Mouse (Mus musculus) bone marrow, adult 2 months (tissue): ENCODE data around the gene Cdh1. TPM values are rescaled to one million over a fixed set of nuclear protein-coding genes. Genes with fewer than 3 reads are reported as not detected.
"Not testable (repeated sequence)": the region's sequence is repeated elsewhere in the genome, so short reads cannot be mapped to it uniquely, and the experiment has no call there.

Experiments used
- H3K27ac ChIP-seq: fragments of 200-500 bp; 2 replicates; pipeline ENCODE4 v1.5.1; 2012; ENCODE audit warnings: low read depth, mild to moderate bottlenecking, control low read depth, inconsistent platforms, low read length; ENCODE audit not compliant: control insufficient read depth, poor library complexity, insufficient read depth
- H3K4me1 ChIP-seq: fragments of 200-500 bp; 2 replicates; pipeline ENCODE4 v1.6.1; 2011; ENCODE audit warnings: low read length; ENCODE audit not compliant: control insufficient read depth, insufficient read depth
- H3K4me3 ChIP-seq: fragments of 200-500 bp; replicated peaks from 2 replicates; pipeline ENCODE3; 2011; ENCODE audit warnings: mild to moderate bottlenecking, low read depth, low read length, control low read depth; ENCODE audit not compliant: control insufficient read depth
- CTCF ChIP-seq: fragments of 200-500 bp; IDR thresholded peaks from 2 replicates; pipeline ENCODE4 v1.5.1; 2011; ENCODE audit warnings: low read length, control low read depth; ENCODE audit not compliant: control insufficient read depth, insufficient read depth
- POLR2A ChIP-seq: fragments of 200-500 bp; IDR thresholded peaks from 2 replicates; pipeline ENCODE4 v1.6.1; 2011; ENCODE audit warnings: low read depth, mild to moderate bottlenecking, control low read depth, low read length, borderline replicate concordance; ENCODE audit not compliant: control insufficient read depth
- WGBS: fragments of 180-500 bp; shearing (Covaris S2); methylation state at CpG from one replicate; pipeline ENCODE4 v1.1.7; 2018; 5-methylcytosine and 5-hydroxymethylcytosine counted together
- polyA plus RNA-seq: library from polyadenylated mRNA; stranded (reverse); fragments of >200 nt; gene quantifications from 2 replicates; pipeline ENCODE4 v1.2.4, GENCODE M21; 2011; ENCODE audit warnings: low replicate concordance; ENCODE audit not compliant: missing spikeins, insufficient read depth, insufficient read length

Gene Cdh1
- polyA plus RNA-seq, 1 experiment: 6.8 TPM

- no peak for TF ChIP-seq POLR2A
- no peak for TF ChIP-seq CTCF
- Histone ChIP-seq H3K4me1 (no peaks in the 10 kb centered on the region; the same call in 1 of the 2 replicates), H3K4me3 (no peak overlapping the region), H3K27ac (no peak overlapping the region)
- WGBS: 71% methylated on average over 7 of the region's 7 CpGs
Measured at GRCm38 (mm10) chr8:106605657-106606056, 2.5 kb downstream of the Cdh1 start.

- 15% methylated on average over 4 of the region's 4 CpGs for WGBS
- Histone ChIP-seq H3K4me3 (no peak overlapping the region), H3K4me1 (no peaks in the 10 kb centered on the region; the same call in 1 of the 2 replicates), H3K27ac (no peak overlapping the region)
- no peak for TF ChIP-seq CTCF
- no peak for TF ChIP-seq POLR2A
Measured at GRCm38 (mm10) chr8:106606121-106606520, 3.0 kb downstream of the Cdh1 start.

GRCm38 (mm10) chr8:106606601-106607145 lies 3.5 kb downstream of the Cdh1 start:
- H3K27ac ChIP-seq: no peak overlapping the region
- H3K4me3 ChIP-seq: no peak overlapping the region
- H3K4me1 ChIP-seq: no peaks in the 10 kb centered on the region; the same call in 1 of the 2 replicates
- 29% methylated on average over 15 of the region's 15 CpGs for WGBS
- no peak for TF ChIP-seq CTCF
- no peak for TF ChIP-seq POLR2A

- not testable (repeated sequence) for H3K4me1 ChIP-seq, H3K27ac ChIP-seq, H3K4me3 ChIP-seq
- 76% methylated on average over 4 of the region's 4 CpGs for WGBS
Measured at GRCm38 (mm10) chr8:106607783-106608182, 4.6 kb downstream of the Cdh1 start.

GRCm38 (mm10) chr8:106608425-106608824 lies 5.3 kb downstream of the Cdh1 start:
- TF ChIP-seq POLR2A: no peak
- no peak for TF ChIP-seq CTCF
- Histone ChIP-seq H3K4me1 (no peaks in the 10 kb centered on the region; the same call in 1 of the 2 replicates), H3K27ac (no peak overlapping the region), H3K4me3 (no peak overlapping the region)
- 51% methylated on average over 3 of the region's 3 CpGs for WGBS

- H3K27ac ChIP-seq: no peak overlapping the region
- no peaks in the 10 kb centered on the region; the same call in 1 of the 2 replicates for H3K4me1 ChIP-seq
- 69% methylated on average over 7 of the region's 7 CpGs for WGBS
- no peak overlapping the region for H3K4me3 ChIP-seq
- TF ChIP-seq POLR2A (no peak), CTCF (no peak)
Measured at GRCm38 (mm10) chr8:106609076-106609903, 6.1 kb downstream of the Cdh1 start.

GRCm38 (mm10) chr8:106610958-106611640 lies 7.9 kb downstream of the Cdh1 start:
- no peak for TF ChIP-seq CTCF
- TF ChIP-seq POLR2A: no peak
- Histone ChIP-seq H3K27ac (no peak overlapping the region), H3K4me3 (no peak overlapping the region), H3K4me1 (no peaks in the 10 kb centered on the region; the same call in 1 of the 2 replicates)
- 44% methylated on average over 9 of the region's 9 CpGs for WGBS

GRCm38 (mm10) chr8:106612047-106612446 lies 8.9 kb downstream of the Cdh1 start:
- H3K4me1 ChIP-seq: no peaks in the 10 kb centered on the region; the same call in 1 of the 2 replicates
- no peak overlapping the region for H3K27ac ChIP-seq
- no peak for TF ChIP-seq POLR2A
- no peak for TF ChIP-seq CTCF
- WGBS: 25% methylated on average over 3 of the region's 3 CpGs
- H3K4me3 ChIP-seq: no peak overlapping the region
